Mouse (Mus musculus) cerebellum, adult 9-11 months (tissue): Measurements from ENCODE around the gene 0610010K14Rik.

Experiments
- DNase-seq: peaks from one replicate; pipeline ENCODE4 v3.0.0; 2022

The 0610010K14Rik gene

GRCm38 (mm10) chr11:70237457-70238167 lies at the start of gene 0610010K14Rik:
TSS of gene 0610010K14Rik (minus strand) at chr11:70237914.
- DNase-seq: peak; percentile 99

- DNase-seq: no peak
Measured at GRCm38 (mm10) chr11:70285686-70286085, 48.0 kb upstream of the 0610010K14Rik start.

GRCm38 (mm10) chr11:70284757-70285156 lies 47.0 kb upstream of the 0610010K14Rik start:
- DNase-seq: no peak

GRCm38 (mm10) chr11:70283666-70284065 lies 46.0 kb upstream of the 0610010K14Rik start:
- no peak for DNase-seq

- no peak for DNase-seq
Measured at GRCm38 (mm10) chr11:70280441-70280840, 42.7 kb upstream of the 0610010K14Rik start.

- no peak for DNase-seq
Measured at GRCm38 (mm10) chr11:70278961-70279360, 41.2 kb upstream of the 0610010K14Rik start.

GRCm38 (mm10) chr11:70271641-70272040 lies 33.9 kb upstream of the 0610010K14Rik start:
- no peak for DNase-seq

- DNase-seq: no peak
Measured at GRCm38 (mm10) chr11:70266405-70266804, 28.7 kb upstream of the 0610010K14Rik start.

GRCm38 (mm10) chr11:70265819-70266218 lies 28.1 kb upstream of the 0610010K14Rik start:
- DNase-seq: no peak

GRCm38 (mm10) chr11:70265252-70265651 lies 27.5 kb upstream of the 0610010K14Rik start:
- no peak for DNase-seq

GRCm38 (mm10) chr11:70259035-70259434 lies 21.3 kb upstream of the 0610010K14Rik start:
- DNase-seq: no peak

GRCm38 (mm10) chr11:70254931-70255531 lies 17.3 kb upstream of the 0610010K14Rik start, which contains the start of gene Alox12:
TSS of gene Alox12 (minus strand) at chr11:70255353.
- no peak for DNase-seq

- no peak for DNase-seq
Measured at GRCm38 (mm10) chr11:70254337-70254736, 16.6 kb upstream of the 0610010K14Rik start.

- DNase-seq: no peak
Measured at GRCm38 (mm10) chr11:70251853-70252252, 14.1 kb upstream of the 0610010K14Rik start.

- DNase-seq: no peak
Measured at GRCm38 (mm10) chr11:70250150-70250549, 12.4 kb upstream of the 0610010K14Rik start.

GRCm38 (mm10) chr11:70247136-70247845 lies 9.6 kb upstream of the 0610010K14Rik start:
- peak; percentile 54 for DNase-seq

GRCm38 (mm10) chr11:70242591-70242990 lies 4.9 kb upstream of the 0610010K14Rik start:
- peak; percentile 20 for DNase-seq

- peak; percentile 89 for DNase-seq
Measured at GRCm38 (mm10) chr11:70239541-70240279, 2.0 kb upstream of the 0610010K14Rik start, which contains the start of the genes Gm21988 and Rnasek. TSS of gene Gm21988 (minus strand) at chr11:70239830. TSS of gene Rnasek (minus strand) at chr11:70239842.

GRCm38 (mm10) chr11:70238591-70239440 lies 1.1 kb upstream of the 0610010K14Rik start:
- peak; percentile 61 for DNase-seq

GRCm38 (mm10) chr11:70236717-70237116 lies 997 bp downstream of the 0610010K14Rik start:
- peak; percentile 60 for DNase-seq

- DNase-seq: peak; percentile 56
Measured at GRCm38 (mm10) chr11:70235254-70235900, 2.3 kb downstream of the 0610010K14Rik start.
